Mouse (Mus musculus): Measurements from ENCODE around the gene Kcnc4. TPM values are rescaled to one million over a fixed set of nuclear protein-coding genes. Genes with fewer than 3 reads are reported as not detected.

Kcnc4 gene
- 0.65 and 1.1 TPM in 2 replicates for polyA plus RNA-seq (2012; rRNA removed)

GRCm38 (mm10) chr3:107459196-107459772 is at the start of gene Kcnc4:
Kcnc4 (minus strand) TSS chr3:107459552.

Other genes starting within 250 kb of the Kcnc4 start
- gene Cym, start 237.8 kb downstream of the Kcnc4 start, polyA plus RNA-seq (2012; rRNA removed), result not detected in 2 replicates
- not detected in 2 replicates for gene A630076J17Rik, start 228.9 kb downstream of the Kcnc4 start, polyA plus RNA-seq (2012; rRNA removed)
- gene Prok1, start 219.8 kb downstream of the Kcnc4 start, polyA plus RNA-seq (2012; rRNA removed), result 0.23 TPM in 1 of 2 replicates, not detected in the other
- 73.7 and 86.9 TPM in 2 replicates for gene Lamtor5, start 180.7 kb downstream of the Kcnc4 start, polyA plus RNA-seq (2012; rRNA removed)
- not detected in 2 replicates for gene Slc16a4, start 168.3 kb downstream of the Kcnc4 start, polyA plus RNA-seq (2012; rRNA removed)
- 4.8 and 5.4 TPM in 2 replicates for gene Rbm15, start 125.9 kb downstream of the Kcnc4 start, polyA plus RNA-seq (2012; rRNA removed)
- 8.4 and 10.3 TPM in 2 replicates for gene Slc6a17, start 58.5 kb upstream of the Kcnc4 start, polyA plus RNA-seq (2012; rRNA removed)
- not detected in 2 replicates for gene Ubl4b, start 95.5 kb upstream of the Kcnc4 start, polyA plus RNA-seq (2012; rRNA removed)
- gene Alx3, start 135.5 kb upstream of the Kcnc4 start, polyA plus RNA-seq (2012; rRNA removed), result not detected in 2 replicates
- not detected in 2 replicates for gene Gm10961, start 171.8 kb upstream of the Kcnc4 start, polyA plus RNA-seq (2012; rRNA removed)
- gene Strip1, start 172.1 kb upstream of the Kcnc4 start, polyA plus RNA-seq (2012; rRNA removed), result 43.3 and 46.4 TPM in 2 replicates
- gene Ahcyl1, start 237.0 kb upstream of the Kcnc4 start, polyA plus RNA-seq (2012; rRNA removed), result 34.4 and 36.7 TPM in 2 replicates